Mouse (Mus musculus) megakaryocyte, embryonic 14.5 days (primary cell): ENCODE data around the gene Taf3.

Experiments used
- FLI1 ChIP-seq: IDR thresholded peaks from 2 replicates; pipeline ENCODE4 v1.6.1; 2012; ENCODE audit warnings: low read length, inconsistent platforms, mixed read lengths
- GATA1 ChIP-seq: IDR thresholded peaks from 3 replicates; pipeline ENCODE4 v1.6.1; 2012; ENCODE audit warnings: mixed read lengths, low read length, inconsistent platforms, borderline replicate concordance

DNA sequence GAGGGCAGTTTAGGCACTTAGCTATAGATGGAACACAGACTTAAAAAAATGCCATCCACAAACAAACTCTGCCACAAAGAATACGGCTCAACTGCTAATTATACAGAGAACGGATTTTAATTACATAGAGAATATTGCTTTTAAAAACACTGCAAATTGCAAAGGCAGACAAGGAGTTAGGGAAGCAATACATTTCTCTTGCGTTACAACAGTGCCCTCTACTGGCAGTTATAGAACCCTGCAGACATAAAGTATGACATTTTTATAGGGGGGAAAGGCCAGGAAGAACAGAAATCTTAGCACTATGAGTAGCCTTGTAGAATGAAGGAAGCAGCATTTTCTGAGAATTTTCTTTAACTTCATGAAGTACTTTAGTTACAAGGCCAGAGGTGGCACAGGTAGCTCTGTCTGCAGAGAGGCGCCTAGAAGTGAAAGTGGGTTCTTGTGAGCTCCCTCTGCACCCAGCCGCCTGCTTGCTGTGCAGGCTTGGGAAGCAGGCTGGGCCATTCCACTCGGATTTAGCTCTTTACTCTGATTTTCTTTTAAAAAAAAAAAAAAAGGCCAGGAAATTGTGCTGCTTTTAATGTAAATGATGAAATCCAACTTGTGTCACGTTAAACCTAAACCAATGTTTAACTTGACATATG, 38.0 kb downstream of the Taf3 start:
- TF ChIP-seq GATA1, result no peak
- no peak for TF ChIP-seq FLI1
